Mouse (Mus musculus) thymus, adult 18-20 months (tissue): Measurements from ENCODE around the gene Reep3.

Experiments
- DNase-seq, 2 experiments: peaks; one replicate each; pipeline ENCODE4 v3.0.0; 2022; ENCODE audit warnings: mixed read lengths in 2 of 2

The Reep3 gene

DNA sequence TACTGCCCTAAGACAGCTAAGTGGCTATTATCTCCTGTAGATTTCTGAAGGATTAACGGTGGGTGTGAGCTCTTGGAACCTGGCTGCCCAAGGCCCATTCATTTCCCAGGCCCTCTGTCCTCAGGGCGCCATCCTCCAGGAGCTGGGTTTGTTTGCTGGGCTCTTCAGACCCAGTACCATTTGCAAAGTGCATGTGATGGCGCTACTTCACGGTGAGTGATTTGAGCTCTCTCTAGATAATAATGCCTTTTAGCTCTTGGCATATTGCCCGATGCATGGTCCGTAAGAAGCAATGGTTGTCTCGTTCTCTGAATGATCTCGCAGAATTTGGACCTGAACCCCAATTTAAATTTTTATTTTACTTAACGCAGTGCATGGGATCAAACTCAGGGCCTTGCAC is 11.4 kb upstream of the Reep3 start:
- DNase-seq: no peak

DNA sequence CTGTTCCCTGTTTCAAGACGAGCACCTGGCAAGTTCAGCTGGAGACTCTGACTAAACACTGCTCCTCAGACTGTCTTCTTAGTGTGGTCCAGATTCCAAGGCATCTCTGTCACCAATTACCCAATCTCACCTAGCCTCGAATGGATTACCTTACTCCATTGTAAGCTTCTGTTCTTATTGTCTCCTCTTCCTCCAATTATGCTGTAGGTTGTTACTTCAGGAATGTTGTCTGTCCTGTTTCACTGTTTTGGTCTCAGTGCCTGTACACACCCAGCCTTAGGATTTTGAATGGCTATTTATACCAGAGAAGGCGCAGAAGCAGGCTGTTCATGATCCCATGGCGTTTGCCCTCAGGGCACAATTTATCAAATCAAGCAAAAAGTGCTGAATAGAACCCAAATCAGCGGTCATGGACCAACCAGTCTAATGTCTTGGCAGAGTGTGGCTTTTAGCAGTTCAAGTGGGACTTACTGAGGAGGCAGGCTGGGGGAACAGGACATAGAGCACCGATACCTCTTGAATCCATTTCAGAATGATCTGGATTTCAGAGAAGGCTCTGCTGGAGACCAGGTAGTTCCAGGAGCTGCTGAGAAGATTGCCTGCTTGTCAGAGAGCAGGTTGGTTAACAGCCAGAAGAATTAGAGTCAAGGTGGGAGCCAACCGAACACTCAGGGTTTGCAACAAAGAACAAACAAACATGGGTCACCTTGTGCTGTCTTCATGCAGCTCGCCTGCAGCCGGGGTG is 10.4 kb upstream of the Reep3 start:
- no peak for DNase-seq

DNA sequence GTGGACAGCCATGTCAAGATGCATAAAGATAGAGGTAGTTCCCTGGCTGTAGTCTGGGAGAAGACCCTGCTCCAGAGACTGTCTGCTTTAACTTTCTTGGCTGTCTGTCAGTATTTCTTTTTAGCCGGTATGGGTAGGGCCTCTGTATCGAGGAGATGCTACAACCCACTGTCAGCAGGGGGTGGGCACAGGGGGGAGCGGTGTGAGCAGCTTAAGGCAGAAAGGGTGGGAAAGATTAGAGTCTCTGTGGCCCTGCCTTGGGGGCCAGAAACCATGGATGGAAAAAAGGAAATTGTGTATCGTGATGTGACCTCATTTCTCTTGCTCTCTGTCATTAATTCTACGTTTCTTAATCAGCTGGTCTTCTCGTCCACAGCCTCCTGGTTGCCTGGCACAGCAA is 9.7 kb upstream of the Reep3 start:
- DNase-seq: no peak

DNA sequence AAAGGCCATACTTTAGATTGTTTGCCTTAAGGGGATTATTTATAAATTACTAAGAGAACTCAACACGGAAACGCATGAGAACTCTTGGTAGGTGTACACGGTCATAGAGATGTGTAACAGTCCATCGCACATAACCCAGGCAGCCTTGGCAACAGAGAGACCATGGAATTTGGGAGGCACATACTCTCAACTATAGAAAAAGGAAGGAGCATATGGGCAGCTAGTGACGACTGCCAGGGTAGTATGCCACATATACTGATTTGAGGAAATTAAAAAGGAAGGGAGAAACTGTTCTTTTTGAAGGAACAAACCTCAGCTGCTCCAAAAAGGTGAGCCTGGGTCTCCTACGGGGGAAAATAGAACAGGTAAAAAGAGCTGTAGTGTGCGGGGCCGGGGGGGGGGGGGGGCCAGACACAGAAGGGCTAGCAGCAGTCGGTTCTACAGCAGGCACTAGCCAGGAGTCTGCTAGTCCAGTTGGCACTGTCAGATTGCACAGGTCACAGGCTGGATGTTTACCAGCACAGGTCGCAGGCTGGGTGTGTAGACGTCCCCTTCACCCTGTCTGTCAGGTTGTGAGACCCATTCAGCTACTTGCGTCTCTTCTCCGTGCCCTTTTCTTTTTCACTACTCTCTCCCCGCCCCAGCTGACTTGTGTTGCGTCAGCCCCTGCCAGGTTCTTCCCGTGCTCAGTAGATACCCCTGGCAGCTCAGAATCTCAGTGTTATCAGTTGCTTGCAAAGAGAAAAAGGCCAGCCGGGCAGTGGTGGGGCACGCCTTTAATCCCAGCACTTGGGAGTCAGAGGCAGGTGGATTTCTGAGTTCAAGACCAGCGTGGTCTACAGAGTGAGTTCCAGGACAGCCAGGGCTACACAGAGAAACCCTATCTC is 8.8 kb upstream of the Reep3 start:
- DNase-seq: no peak

DNA sequence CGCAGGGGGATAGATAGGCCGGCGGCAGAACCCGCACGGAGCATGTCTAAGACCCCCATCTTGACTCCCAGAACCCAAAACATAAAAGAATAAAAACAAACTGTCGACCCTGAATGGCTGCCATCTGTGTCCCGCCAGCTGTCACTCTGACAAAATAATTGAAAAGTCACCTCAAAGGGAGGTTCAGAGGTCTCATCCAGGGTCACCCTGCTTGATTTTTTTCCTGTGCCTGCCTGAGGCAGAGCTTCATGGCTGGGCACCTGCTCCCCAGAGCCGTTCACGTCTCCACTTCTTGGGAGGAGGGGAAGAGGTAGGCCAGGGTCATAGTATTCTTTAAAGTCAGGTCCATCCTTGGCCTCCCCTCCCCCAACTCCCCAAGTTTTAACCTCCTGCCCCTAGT is 7.8 kb upstream of the Reep3 start:
- no peak for DNase-seq

DNA sequence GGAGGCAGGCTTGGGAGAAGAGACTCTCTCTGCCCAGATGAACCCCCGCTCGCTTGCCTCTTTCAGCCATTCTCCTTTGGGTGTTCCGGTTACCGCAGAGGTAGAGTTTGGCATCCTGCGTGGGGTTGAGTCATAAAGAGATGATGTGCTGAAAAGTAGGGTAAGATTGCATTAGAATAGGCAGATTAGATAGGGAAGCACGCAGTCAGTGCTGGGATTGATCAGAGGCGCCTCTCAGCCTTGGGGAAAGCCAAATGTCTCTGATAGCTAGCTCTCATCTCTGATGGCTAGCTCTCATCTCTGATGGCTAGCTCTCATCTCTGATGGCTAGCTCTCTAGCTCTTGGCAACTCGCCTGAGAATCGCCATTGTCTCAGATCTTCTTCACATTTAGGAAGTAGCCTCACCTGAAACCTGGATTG is 4.1 kb upstream of the Reep3 start:
- DNase-seq: no peak

DNA sequence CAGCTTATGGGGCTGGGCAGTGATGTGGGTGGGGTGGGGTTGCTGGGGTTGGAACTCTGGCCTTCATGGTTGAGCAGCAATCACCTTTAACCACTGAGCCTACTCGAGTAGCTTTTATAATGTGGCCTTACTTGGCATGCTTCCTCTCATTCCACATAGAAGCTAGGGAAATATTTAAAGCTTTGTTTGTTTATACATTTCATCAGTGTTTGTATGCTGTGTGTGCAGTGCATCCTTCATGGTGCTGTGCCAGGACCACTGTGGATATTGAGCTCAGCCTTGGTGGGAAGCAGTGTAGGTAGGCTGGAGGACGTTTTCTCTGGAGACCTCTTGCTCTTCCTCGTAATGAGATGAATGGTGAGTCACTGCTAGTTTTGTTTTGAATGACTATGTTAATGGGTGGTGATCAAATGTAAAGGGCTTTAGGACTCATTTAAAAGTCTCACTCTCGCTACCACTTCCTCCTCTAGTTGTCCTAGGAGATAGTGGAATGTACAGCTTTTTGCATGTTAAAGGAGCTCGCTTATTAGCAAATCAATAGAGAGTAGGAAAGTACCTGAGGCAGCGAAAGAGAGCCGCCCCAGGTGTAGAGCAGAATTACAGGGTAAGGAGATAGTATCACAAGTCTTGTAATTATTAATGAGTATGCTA is 3.4 kb upstream of the Reep3 start:
- DNase-seq: no peak

DNA sequence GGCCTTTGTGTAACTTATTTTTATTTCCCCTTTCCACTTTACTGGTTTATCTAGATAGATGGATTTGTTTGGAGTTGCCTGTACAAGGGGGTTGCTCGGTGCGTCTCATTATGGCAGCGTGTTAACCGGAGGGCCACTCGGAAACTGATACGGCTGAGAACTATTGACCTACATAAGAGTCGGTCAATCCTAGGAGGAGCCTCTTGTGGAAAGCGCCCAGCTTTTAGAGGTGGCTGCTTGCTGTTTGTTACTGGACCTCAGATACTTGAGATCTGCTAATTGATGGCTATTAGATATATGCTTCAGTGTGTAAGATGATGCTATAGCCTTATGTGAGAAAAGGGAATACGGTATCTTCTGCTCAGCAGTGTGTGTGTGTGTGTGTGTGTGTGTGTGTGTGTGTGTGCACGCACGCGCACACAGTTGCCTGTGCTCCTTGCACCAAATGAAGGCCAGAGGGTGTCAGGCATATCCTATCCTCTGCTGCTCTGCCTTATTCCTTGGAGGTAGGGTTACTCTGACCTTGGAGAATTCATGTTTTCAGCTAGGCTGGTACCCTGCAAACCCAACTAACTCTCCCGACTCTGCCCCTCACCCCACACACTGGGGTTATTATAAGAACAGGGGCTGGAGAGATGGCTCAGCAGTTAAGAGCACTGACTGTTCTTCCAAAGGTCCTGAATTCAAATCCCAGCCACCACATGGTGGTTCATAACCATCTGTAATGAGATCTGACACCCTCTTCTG is 2.6 kb upstream of the Reep3 start:
- no peak for DNase-seq

DNA sequence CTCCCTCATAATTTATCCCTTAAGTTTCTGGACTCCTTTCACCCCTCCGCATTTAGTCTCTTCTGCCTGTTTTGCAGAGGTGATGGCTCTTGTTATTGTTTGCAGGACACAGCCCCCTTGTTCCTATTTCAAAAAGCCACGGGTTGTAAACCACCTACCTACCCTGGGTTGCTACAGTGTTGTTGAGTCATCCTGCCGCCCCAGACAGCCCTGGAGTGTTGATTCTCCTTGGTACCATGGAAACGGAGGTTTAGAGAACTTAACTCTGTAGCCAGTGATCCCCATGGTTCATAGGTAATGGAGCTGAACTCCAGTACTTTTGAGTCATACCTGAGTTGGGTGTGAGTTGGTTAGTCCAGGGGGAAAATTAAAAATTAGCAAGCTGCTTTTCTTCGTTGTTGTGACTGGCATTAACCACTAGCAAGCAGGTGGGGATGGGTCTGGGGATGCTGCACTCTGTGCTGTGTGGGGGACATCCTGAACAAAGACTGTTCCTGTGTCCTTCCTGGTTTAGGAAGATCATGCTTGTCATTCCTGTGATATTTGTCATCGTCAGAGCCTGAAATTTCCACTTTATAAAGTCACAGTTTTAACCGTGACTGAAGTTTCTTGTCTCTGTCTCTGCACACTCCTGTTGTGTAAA is 1.8 kb upstream of the Reep3 start:
- DNase-seq: no peak

DNA sequence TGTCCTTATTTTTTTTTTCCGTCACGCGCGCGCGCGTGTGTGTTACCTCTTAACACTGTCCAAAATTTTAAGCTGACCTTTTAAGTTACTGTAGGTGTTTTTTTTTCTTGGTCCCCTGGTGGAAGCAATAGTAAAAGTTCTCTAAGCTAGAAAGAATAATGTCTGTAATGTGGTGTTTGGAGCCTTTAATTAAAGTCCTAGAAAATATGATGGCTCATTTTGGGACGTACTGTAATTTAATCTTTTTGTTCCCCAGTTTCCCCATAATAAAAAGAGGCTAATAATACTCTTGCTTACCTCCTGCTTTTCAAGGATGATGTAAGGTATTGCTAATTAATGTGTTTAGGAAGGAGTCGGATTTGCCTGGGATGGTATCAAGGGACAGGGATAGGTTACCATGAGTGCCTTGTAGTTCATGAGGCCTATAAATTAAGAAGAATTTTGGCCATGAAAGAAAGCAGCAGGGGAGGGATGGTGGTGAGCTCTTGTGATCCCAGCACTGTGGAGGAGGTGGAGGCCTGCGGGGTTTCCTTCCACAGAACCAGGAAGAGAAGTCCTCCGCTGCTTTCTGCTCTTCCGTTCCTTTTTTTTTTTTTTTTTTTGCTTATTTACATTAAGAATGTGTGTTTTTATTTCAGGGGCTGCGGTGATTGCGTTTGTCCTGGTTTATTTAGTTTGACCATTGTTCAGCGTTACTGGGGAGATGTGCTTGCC is 849 bp upstream of the Reep3 start:
- peak; percentile 11 to 20 for DNase-seq

DNA sequence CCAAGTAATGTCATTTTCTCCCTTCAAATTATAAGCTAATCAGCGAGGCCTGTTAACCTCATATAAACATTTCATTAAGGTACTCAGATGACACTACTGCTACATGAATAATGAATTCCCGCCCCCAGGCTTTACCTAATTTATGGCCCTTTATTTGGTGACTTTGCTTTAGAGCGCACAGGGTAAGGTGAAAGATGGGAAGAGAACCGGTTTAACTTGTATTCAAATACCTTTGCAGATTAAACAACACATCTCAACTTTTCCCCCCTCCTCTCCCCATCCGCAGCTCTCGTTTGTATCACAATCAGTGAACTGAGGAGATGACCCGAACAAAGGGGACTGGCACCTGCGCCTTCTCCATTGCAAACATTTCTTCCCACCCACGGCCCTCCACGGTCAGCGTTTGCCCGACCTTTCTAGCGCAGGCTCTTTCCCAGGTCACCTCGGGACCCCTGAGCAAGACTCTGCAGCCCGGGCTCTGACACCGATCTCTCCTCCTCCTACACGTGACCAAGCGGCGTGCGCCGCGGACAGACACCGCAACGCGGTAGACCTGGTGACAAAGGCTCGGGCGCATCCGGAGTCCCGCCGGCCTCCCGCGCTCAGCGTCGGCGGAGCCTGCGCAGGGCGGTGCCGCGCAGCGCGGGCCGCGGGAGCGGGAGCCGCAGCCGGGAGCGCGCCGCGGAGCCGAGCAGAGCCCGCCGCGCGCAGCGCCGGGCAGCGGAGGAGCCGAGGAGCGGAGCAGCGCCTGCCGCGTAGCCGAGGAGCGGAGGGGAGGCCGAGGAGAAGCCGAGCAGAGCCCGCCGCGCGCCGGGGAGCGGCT is 736 bp downstream of the Reep3 start, which contains the start of gene Jmjd1c:
Gene Jmjd1c (plus strand): TSS at position 328 of the 823 bp plus-strand sequence.
- DNase-seq: peak; percentile 68 to 72

DNA sequence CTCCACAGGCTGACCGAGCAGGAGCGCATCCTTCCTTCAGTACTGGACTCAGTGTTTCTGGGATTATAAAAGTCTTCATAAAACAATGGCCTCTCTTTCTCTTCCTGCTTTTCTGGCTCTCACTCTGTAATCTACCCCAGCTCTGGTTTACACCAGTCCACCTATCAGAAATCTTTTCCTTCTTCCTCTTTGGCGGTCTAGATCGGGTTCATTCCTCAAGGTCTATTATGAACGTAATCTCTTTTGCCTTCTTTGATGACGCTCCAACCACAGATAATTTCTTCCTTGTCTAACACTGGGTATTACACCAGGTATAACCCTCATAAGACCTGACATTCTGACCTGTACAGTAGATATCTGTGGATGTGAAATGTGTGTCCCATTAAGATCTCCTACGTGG is 1.8 kb downstream of the Reep3 start:
- DNase-seq: no peak

DNA sequence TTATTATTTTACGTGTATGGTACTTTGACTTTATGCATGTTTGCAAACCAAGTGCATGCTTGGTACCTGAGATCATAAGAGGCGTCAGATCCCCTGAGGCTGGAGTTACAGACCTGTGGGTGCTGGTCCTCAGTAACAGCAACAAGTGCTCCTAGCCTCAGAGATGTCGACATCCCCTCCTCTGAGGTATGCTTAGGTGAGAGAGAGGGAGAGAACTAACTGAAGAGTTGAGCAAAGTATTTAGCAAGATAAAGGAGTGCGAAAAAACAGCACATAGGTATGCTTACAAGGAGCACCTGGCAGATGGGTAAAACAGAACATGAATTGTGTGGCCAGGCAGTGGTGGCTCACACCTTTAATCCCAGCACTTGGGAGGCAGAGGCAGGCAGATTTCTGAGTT is 6.1 kb downstream of the Reep3 start:
- no peak for DNase-seq

DNA sequence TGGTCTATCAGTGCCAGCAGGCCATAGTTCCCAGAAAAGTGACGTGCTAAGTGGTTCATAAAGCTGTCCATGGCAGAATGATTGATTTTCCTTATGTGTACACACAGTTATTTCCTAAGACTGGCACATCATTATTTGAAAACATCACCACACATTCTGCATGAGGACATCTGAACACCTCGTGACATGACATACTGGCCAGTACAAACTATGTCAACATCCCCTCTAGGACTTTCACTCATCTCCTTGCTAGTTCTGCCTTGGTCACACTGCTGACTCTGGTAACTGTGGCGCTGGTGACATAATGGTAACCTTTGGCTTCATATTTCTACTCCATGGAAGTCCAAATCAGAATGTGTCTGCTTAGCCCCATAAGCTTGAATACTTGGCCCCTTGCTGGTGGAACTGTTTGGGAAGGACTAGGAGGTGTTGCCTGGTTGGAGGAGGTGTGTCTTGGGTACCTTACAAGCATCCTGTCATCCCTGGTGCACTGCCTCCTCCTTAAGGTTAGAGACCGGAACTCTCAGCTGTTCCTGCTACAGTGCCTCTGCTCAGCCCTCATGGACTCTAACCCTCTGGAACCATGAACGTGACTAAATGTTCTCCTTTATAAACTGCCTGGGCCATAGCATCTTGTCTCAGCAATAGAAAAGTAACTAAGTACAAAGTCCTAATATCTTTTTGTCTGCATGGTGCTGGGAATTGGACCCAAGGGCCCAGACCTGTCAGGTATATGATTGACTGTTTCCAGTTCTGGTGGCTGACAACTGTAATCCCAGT is 9.1 kb downstream of the Reep3 start:
- DNase-seq: no peak

DNA sequence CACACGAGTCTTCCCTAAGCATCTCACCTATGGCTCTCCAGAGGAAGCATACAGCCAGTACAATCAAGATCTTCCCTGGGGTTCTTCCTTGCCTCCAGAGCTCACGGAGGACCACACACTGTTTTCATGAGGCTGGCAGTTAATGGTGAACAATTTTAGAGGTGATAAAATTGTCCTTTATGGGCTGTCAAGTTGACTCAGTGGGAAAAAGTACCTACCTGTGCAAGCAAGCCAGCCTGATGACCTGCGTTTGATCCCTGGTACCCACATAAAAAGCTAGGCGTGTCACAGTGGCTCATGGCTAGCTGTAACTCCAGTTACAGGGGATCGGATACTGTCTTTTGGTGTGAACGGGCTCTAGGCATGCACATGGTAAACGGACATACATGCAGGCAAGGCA is 10.8 kb downstream of the Reep3 start:
- DNase-seq: no peak

DNA sequence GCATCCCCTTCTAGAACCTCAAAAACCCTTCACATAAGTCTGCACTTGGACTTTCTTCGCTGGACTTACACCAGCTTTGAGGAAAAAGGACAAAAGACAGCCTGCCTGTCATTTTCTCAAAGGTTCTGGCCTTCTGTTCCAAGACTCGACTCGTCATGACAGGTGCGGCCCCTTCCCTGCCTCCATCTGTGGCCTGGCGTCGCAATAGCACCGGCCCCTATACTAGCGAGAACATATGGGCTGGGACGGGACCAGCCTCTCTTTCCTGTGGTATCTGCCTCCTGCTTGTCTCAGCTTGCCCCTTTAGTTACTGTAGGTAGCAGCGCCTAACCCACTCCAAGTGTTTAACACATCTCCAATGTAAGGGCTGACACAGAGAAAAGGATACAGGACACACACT is 11.6 kb downstream of the Reep3 start:
- DNase-seq: no peak

DNA sequence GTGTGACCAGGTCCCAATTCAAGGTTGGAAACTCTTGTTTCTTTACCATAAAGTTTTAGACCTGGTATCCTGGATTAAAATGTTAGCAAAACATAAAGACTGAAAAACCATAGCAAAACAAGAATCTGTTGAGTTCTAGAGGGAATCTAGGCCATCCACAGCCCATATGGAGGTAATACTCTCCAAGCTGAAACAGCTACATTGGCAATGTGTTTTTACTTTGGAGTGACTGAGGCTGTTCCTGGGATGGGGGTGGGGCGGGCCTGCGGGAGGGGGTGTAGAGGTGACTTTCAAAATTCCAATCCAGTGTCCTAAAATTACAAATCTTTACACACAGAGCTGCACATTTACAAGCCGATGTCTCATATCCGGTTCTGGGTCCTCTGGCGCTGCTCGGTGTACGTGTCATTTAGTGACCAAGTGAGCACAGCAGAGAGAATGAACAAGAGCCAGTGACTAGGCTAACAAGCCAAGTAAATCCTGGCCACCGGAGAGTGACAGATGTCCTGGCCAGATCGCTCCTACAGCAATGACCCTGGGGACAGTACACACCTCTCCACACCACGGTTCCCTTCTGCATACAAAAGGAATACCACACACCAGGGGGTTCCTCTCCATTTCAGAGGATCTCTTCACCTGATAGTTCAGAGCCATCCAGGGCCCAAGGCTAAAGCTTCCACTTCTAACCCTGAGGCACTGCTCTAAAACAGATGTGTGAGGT is 13.1 kb downstream of the Reep3 start:
- DNase-seq: no peak

DNA sequence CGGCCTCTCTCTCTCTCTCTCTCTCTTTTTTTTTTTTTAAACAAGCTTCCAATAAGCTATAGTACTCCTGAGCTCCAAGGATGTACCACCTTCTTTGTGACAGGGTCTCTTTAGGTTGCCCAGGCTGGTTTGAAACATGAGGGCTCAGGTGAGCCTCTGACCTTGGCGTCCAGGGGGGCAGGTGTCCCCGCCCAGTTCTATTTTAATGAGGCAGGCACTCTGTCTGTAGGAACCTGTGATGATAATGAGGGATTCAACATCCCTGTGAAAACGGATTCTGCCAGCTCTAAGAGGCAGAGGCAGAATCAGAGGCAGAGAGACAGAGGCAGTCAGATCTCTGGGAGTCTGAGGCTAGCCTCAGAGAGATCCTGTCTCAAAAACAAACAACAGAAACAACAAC is 14.2 kb downstream of the Reep3 start:
- no peak for DNase-seq
